Mouse (Mus musculus) forebrain, embryonic 12.5 days (tissue): ENCODE measurements around the gene Mrpl49. TPM values are rescaled to one million over a fixed set of nuclear protein-coding genes. Genes with fewer than 3 reads are reported as not detected.

Source experiments
- ATAC-seq: fragments of 200-750 bp; cut with Nextera tagmentation; 2 replicates; pipeline ENCODE4 v1.8.0; 2017; ENCODE audit warnings: moderate TSS enrichment; ENCODE audit not compliant: low FRiP score
- H3K27ac ChIP-seq: fragments of 300-500 bp; sonication (generic); 2 replicates; pipeline ENCODE4 v1.5.1; 2016; ENCODE audit warnings: mild to moderate bottlenecking
- H3K27me3 ChIP-seq: fragments of 300-500 bp; sonication (generic); 2 replicates; pipeline ENCODE4 v1.6.1; 2016; ENCODE audit warnings: mild to moderate bottlenecking
- H3K36me3 ChIP-seq: fragments of 300-500 bp; sonication (generic); replicated peaks from 2 replicates; pipeline ENCODE4 v1.6.1; 2016; ENCODE audit warnings: mild to moderate bottlenecking
- H3K4me1 ChIP-seq: fragments of 300-500 bp; sonication (generic); 2 replicates; pipeline ENCODE4 v1.6.1; 2016
- H3K4me2 ChIP-seq: fragments of 300-500 bp; sonication (generic); 2 replicates; pipeline ENCODE4 v1.6.1; 2016; ENCODE audit warnings: mild to moderate bottlenecking, moderate library complexity
- H3K4me3 ChIP-seq: fragments of 300-500 bp; sonication (generic); replicated peaks from 2 replicates; pipeline ENCODE4 v1.5.1; 2016; ENCODE audit warnings: mild to moderate bottlenecking
- H3K9ac ChIP-seq: fragments of 300-500 bp; sonication (generic); 2 replicates; pipeline ENCODE4 v1.6.1; 2016; ENCODE audit warnings: mild to moderate bottlenecking
- H3K9me3 ChIP-seq: fragments of 300-500 bp; sonication (generic); 2 replicates; pipeline ENCODE4 v1.6.1; 2016
- WGBS: fragments of 180-500 bp; shearing (Covaris S2); methylation state at CpG from one replicate; pipeline ENCODE4 v1.1.7; 2016; 5-methylcytosine and 5-hydroxymethylcytosine counted together
- polyA plus RNA-seq: library from polyadenylated mRNA; unstranded; fragments of >200 nt; fragmentation: Nextera tagmentation; extraction: Ambion mirVana; gene quantifications from 2 replicates; pipeline ENCODE4 v1.2.1, GENCODE M21; 2016

Mrpl49 gene
- polyA plus RNA-seq, 1 experiment from 2014 or later = 74.7 TPM

- Histone ChIP-seq H3K4me3 (no peak overlapping the region), H3K4me1 (no peaks in the 10 kb centered on the region), H3K27me3 (no peaks in the 10 kb centered on the region), H3K36me3 (no peaks in the 10 kb centered on the region), H3K9me3 (no peaks in the 10 kb centered on the region), H3K4me2 (no peak overlapping the region), H3K27ac (no peak overlapping the region), H3K9ac (no peak overlapping the region)
- 87% methylated on average over 7 of the region's 7 CpGs for WGBS
- ATAC-seq = no peak
Measured at GRCm38 (mm10) chr19:6023930-6024329, 33.7 kb downstream of the Mrpl49 start.

GRCm38 (mm10) chr19:6023059-6023458 is 34.5 kb downstream of the Mrpl49 start:
- no peak for ATAC-seq
- H3K27me3 ChIP-seq = no peaks in the 10 kb centered on the region
- no peaks in the 10 kb centered on the region for H3K9me3 ChIP-seq

GRCm38 (mm10) chr19:6020276-6020675 is 37.3 kb downstream of the Mrpl49 start:
- Histone ChIP-seq H3K4me1 (peaks cover 11% of the 10 kb centered on the region), H3K9me3 (no peaks in the 10 kb centered on the region), H3K27ac (no peak overlapping the region), H3K36me3 (no peaks in the 10 kb centered on the region), H3K4me3 (no peak overlapping the region), H3K27me3 (peaks cover 27% of the 10 kb centered on the region), H3K4me2 (no peak overlapping the region), H3K9ac (no peak overlapping the region)
- 67% methylated on average over 3 of the region's 3 CpGs for WGBS
- ATAC-seq = no peak

More at GRCm38 (mm10) chr19:6023059-6023458, 34.5 kb downstream of the Mrpl49 start:
- Histone ChIP-seq H3K4me2 (no peak overlapping the region), H3K9ac (no peak overlapping the region), H3K27ac (no peak overlapping the region), H3K36me3 (no peaks in the 10 kb centered on the region), H3K4me3 (no peak overlapping the region), H3K4me1 (no peaks in the 10 kb centered on the region)
- 69% methylated on average over 8 of the region's 8 CpGs for WGBS

GRCm38 (mm10) chr19:6018142-6019089 is 39.2 kb downstream of the Mrpl49 start:
- Histone ChIP-seq H3K4me3 (no peak overlapping the region), H3K36me3 (no peaks in the 10 kb centered on the region), H3K4me2 (no peak overlapping the region), H3K9me3 (no peaks in the 10 kb centered on the region), H3K27me3 (peaks cover 46% of the 10 kb centered on the region), H3K4me1 (peaks cover 17% of the 10 kb centered on the region), H3K27ac (no peak overlapping the region), H3K9ac (no peak overlapping the region)
- 30% methylated on average over 15 of the region's 15 CpGs for WGBS
- no peak for ATAC-seq

DNA sequence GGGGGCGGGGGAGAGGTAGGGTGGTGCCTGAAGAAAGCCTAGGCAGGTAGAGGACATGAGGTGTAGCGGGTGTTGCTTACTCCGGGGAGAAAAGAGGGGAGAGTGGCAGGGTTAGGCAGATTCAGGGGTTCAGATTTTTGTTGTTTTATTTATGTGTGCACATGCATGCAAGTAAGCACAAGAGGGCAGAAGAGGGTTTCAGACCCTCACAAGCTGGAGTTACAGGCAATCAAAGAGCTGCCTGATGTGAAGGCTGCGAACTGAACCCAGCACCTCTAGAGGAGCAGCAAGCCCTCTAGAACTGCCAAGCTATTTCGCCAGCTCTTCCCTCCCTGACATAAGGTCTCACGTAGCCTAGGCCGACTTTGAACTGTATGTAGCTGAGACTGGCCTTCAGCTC is 41.1 kb downstream of the Mrpl49 start:
- H3K4me3 ChIP-seq = no peak overlapping the region
- no peak overlapping the region for H3K27ac ChIP-seq
- WGBS = 40% methylated on average over 7 of the region's 7 CpGs
- H3K36me3 ChIP-seq = no peaks in the 10 kb centered on the region
- no peak overlapping the region for H3K9ac ChIP-seq
- H3K4me1 ChIP-seq = peaks cover 17% of the 10 kb centered on the region
- no peaks in the 10 kb centered on the region for H3K9me3 ChIP-seq
- no peak for ATAC-seq
- H3K27me3 ChIP-seq = peaks cover 55% of the 10 kb centered on the region
- H3K4me2 ChIP-seq = no peak overlapping the region

DNA sequence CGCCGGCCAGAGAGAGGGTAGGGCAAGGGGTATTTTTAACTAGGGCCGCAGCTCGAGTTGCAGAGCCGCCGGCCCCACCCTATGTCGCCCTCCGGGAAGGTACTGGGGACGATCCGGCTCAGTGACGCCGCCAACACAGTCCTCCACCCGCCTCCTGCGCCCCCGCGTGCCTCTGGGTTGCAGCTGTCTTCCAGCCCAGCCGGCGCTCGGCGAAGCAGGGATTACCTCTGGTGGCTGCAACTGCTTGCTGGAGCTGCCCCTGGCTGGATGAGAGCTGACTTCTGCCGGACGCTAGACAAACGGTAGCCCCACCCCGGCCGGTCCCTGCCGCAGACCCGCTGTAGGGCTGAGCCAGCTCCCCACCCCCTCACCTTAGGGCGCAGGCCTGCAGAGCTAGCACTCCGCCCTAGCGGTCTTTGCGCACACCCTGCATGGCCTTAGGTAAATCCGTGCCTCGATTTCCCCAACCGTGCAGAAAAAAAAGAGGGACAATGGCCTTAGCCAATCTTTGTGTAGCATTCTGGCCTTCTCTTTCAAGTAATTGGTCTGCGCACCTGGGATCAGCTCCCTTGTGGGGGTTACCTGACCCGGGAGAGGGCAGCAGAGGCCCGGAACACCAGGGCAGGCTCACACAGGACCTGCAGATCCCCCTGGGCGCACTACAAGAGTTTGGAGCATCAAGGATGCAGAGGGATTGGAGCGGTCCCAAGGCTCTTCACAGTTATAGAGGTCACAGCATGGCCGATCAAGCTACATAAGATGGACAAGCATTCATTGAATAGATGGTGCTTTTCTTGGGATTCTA is 41.9 kb downstream of the Mrpl49 start, which contains the start of gene Capn1:
Gene Capn1 (minus strand): TSS at position 387 of the 805 bp plus-strand sequence.
- Histone ChIP-seq H3K27me3 (peaks cover 55% of the 10 kb centered on the region), H3K36me3 (no peaks in the 10 kb centered on the region), H3K4me3 (peak within 1 kb of the TSS; percentile 45), H3K4me1 (peaks cover 17% of the 10 kb centered on the region), H3K9me3 (no peaks in the 10 kb centered on the region), H3K9ac (peak within 1 kb of the TSS; percentile 65), H3K27ac (no peak within 1 kb of the TSS), H3K4me2 (peak within 1 kb of the TSS; percentile 79)
- ATAC-seq = peak; percentile 57; the same call in 1 of the 2 replicates
- WGBS = 2% methylated on average over 40 of the region's 40 CpGs

GRCm38 (mm10) chr19:6014991-6015510 is 42.5 kb downstream of the Mrpl49 start:
- Histone ChIP-seq H3K36me3 (no peaks in the 10 kb centered on the region), H3K9ac (peak overlapping the region; percentile 65), H3K4me3 (peak overlapping the region; percentile 45), H3K27ac (no peak overlapping the region), H3K4me2 (peak overlapping the region; percentile 79), H3K9me3 (no peaks in the 10 kb centered on the region), H3K4me1 (peaks cover 17% of the 10 kb centered on the region), H3K27me3 (peaks cover 55% of the 10 kb centered on the region)
- WGBS = 3% methylated on average over 18 of the region's 18 CpGs
- ATAC-seq = peak; percentile 46; the same call in 1 of the 2 replicates

- ATAC-seq = no peak
- Histone ChIP-seq H3K36me3 (no peaks in the 10 kb centered on the region), H3K9ac (no peak overlapping the region), H3K27ac (no peak overlapping the region), H3K4me2 (no peak overlapping the region), H3K27me3 (peaks cover 55% of the 10 kb centered on the region), H3K4me3 (no peak overlapping the region), H3K9me3 (no peaks in the 10 kb centered on the region), H3K4me1 (peaks cover 17% of the 10 kb centered on the region)
- 92% methylated on average over 10 of the region's 10 CpGs for WGBS
Measured at GRCm38 (mm10) chr19:6013691-6014090, 43.9 kb downstream of the Mrpl49 start.

DNA sequence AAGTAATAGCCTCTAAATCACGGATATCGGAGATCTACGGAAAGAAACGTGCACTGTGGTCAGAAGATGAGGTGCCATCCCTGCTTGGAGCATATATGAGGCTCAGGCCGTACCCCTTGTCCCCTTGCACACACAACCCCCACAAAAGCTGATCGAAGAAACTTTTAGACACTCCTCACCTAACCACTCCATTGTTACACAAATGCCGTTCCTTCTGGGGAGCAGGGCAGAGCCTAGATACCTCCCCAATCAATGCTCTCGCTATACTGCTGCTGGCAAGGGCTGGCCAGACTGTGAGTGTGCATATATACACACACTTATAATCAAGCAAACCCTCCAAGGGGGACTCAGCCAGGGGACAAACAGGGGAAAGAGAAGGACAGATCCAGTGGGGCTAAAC is 48.4 kb downstream of the Mrpl49 start:
- no peak overlapping the region for H3K4me2 ChIP-seq
- ATAC-seq = no peak
- no peaks in the 10 kb centered on the region for H3K36me3 ChIP-seq
- peaks cover 16% of the 10 kb centered on the region for H3K27me3 ChIP-seq
- H3K27ac ChIP-seq = no peak overlapping the region
- H3K9ac ChIP-seq = no peak overlapping the region
- H3K9me3 ChIP-seq = no peaks in the 10 kb centered on the region
- WGBS = 62% methylated on average over 8 of the region's 8 CpGs
- no peaks in the 10 kb centered on the region for H3K4me1 ChIP-seq
- H3K4me3 ChIP-seq = no peak overlapping the region

- Histone ChIP-seq H3K36me3 (no peaks in the 10 kb centered on the region), H3K9ac (no peak overlapping the region), H3K4me3 (no peak overlapping the region), H3K27me3 (no peaks in the 10 kb centered on the region), H3K4me1 (no peaks in the 10 kb centered on the region), H3K4me2 (no peak overlapping the region), H3K27ac (no peak overlapping the region), H3K9me3 (no peaks in the 10 kb centered on the region)
- no peak for ATAC-seq
- 90% methylated on average over 13 of the region's 13 CpGs for WGBS
Measured at GRCm38 (mm10) chr19:6007013-6007412, 50.6 kb downstream of the Mrpl49 start.

DNA sequence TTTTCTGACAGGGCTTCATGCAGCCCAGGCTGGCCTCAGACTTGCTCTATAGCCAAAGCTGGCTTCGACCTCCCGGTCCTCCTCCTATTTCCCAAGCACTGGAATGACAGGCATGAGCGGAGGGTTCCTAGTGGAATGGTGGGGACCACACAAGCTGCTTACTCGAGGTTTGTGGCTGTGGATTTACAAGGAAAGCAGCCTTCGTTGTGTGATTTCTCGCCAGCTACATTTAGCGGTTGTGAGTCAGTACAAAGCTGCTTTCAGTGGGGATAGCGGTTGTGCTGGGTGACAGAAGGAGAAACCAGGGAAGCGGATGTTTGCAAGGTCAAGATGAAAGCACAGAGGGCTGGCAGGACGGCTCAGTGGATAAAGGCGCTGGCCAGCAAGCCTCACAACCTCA is 52.0 kb downstream of the Mrpl49 start:
- Histone ChIP-seq H3K36me3 (no peaks in the 10 kb centered on the region), H3K27me3 (no peaks in the 10 kb centered on the region), H3K9ac (no peak overlapping the region), H3K4me1 (no peaks in the 10 kb centered on the region), H3K9me3 (no peaks in the 10 kb centered on the region), H3K27ac (no peak overlapping the region), H3K4me3 (no peak overlapping the region), H3K4me2 (no peak overlapping the region)
- WGBS = 72% methylated on average over 11 of the region's 11 CpGs
- no peak for ATAC-seq
